Mouse (Mus musculus) bone marrow, adult 2 months (tissue): ENCODE data around the gene Gen1.

Source experiments
- CTCF ChIP-seq: fragments of 200-500 bp; IDR thresholded peaks from 2 replicates; pipeline ENCODE4 v1.5.1; 2011; ENCODE audit warnings: low read length, control low read depth; ENCODE audit not compliant: control insufficient read depth, insufficient read depth
- POLR2A ChIP-seq: fragments of 200-500 bp; IDR thresholded peaks from 2 replicates; pipeline ENCODE4 v1.6.1; 2011; ENCODE audit warnings: low read depth, mild to moderate bottlenecking, control low read depth, low read length, borderline replicate concordance; ENCODE audit not compliant: control insufficient read depth

DNA sequence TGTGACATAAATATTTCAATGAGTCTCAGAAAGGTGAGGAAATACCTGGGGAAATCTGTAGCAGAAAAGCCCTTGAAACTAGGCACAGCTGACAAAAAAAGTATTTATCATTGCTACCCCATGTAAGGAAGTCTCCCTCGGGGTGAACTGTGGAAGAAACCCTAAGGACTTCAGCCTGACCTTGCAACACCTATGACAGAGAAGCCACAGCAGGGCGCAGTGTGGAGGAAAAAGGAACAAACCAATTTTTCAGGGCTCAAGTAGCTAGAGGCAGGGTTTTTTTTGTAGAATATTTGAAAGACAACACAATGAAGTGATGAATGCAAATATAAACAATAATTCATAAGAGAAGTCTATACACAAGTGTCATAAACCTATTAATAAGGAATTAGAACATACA is 29.6 kb downstream of the Gen1 start:
- TF ChIP-seq POLR2A (no peak), CTCF (no peak)
